Comparison of ENCODE assay signal across 19 mouse cellular contexts in genomic region chr6:33080186-33080585, GRCm38 (mm10). TPM values are rescaled to one million over a fixed set of nuclear protein-coding genes. Genes with fewer than 3 reads are reported as not detected.
A peak's percentile ranks its signal among the peaks of the same experiment; 100 is the strongest.
DNase-seq lines count a peak whose midpoint lies in the region; ATAC-seq and TF ChIP-seq lines count a peak whose summit lies in the region.
"Had no signal": no experiment of that assay in that cellular context is flagged by ENCODE, and none has a peak within 500 bp of the region (broad histone marks: within the 10 kb centered on the region; RNA-seq: fewer than 3 reads in every experiment).

No protein-coding gene starts in this region.

- H3K36me3 ChIP-seq in forebrain, postnatal 0 days (ENCODE audit: insufficient read depth), result no peaks in the 10 kb centered on the region
- no peaks in the 10 kb centered on the region for H3K36me3 ChIP-seq in forebrain, embryonic 11.5 days (ENCODE audit: control insufficient read depth, insufficient read depth, low read length)
- no peaks in the 10 kb centered on the region for H3K36me3 ChIP-seq in lung, embryonic 14.5 days (ENCODE audit: insufficient read depth)
- H3K36me3 ChIP-seq in lung, postnatal 0 days (ENCODE audit: insufficient read depth, low read length), result no peaks in the 10 kb centered on the region
- H3K36me3 ChIP-seq: forebrain, embryonic 15.5 days; hindbrain, embryonic 12.5 days; intestine, embryonic 15.5 days had no signal

- no peaks in the 10 kb centered on the region for H3K4me1 ChIP-seq in forebrain, postnatal 0 days (ENCODE audit: insufficient read depth)
- H3K4me1 ChIP-seq in forebrain, embryonic 11.5 days (replicated peaks; ENCODE audit: control insufficient read depth, insufficient read depth, low read length), result no peaks in the 10 kb centered on the region
- no peaks in the 10 kb centered on the region for H3K4me1 ChIP-seq in lung, embryonic 14.5 days (ENCODE audit: insufficient read depth)
- no peaks in the 10 kb centered on the region for H3K4me1 ChIP-seq in lung, postnatal 0 days (ENCODE audit: insufficient read depth, low read depth, low read length)
- H3K4me1 ChIP-seq: forebrain, embryonic 15.5 days; hindbrain, embryonic 12.5 days; intestine, embryonic 15.5 days had no signal

- H3K27ac ChIP-seq in forebrain, postnatal 0 days (ENCODE audit: low read depth, low read length), result no peak overlapping the region
- no peak overlapping the region for H3K27ac ChIP-seq in forebrain, embryonic 11.5 days (ENCODE audit: low read depth, low read length)
- H3K27ac ChIP-seq in lung, embryonic 14.5 days (ENCODE audit: low read depth), result no peak overlapping the region
- no peak overlapping the region for H3K27ac ChIP-seq in lung, postnatal 0 days (ENCODE audit: low read length)
- H3K27ac ChIP-seq: forebrain, embryonic 15.5 days; hindbrain, embryonic 12.5 days; intestine, embryonic 15.5 days had no signal

- no peak for TF ChIP-seq CTCF in forebrain, postnatal 0 days (IDR thresholded peaks at IDR 0.05; ENCODE audit: low read depth)
- no peak for TF ChIP-seq CTCF in lung, embryonic 14.5 days (IDR thresholded peaks at IDR 0.05; ENCODE audit: low read depth)
- TF ChIP-seq CTCF in lung, postnatal 0 days (IDR thresholded peaks at IDR 0.05), result no peak

- no peak overlapping the region for H3K4me2 ChIP-seq in forebrain, postnatal 0 days (ENCODE audit: low read depth)
- no peak overlapping the region for H3K4me2 ChIP-seq in forebrain, embryonic 11.5 days (ENCODE audit: low read depth, low read length, severe bottlenecking)
- H3K4me2 ChIP-seq in lung, embryonic 14.5 days, result no peak overlapping the region
- H3K4me2 ChIP-seq in lung, postnatal 0 days (replicated peaks; ENCODE audit: low read depth, low read length), result no peak overlapping the region
- H3K4me2 ChIP-seq: forebrain, embryonic 15.5 days; hindbrain, embryonic 12.5 days; intestine, embryonic 15.5 days had no signal

- H3K4me3 ChIP-seq in forebrain, postnatal 0 days (ENCODE audit: low read depth, low read length), result no peak overlapping the region
- no peak overlapping the region for H3K4me3 ChIP-seq in forebrain, embryonic 11.5 days (ENCODE audit: low read depth, low read length)
- H3K4me3 ChIP-seq in lung, embryonic 14.5 days (ENCODE audit: low read depth, low read length), result no peak overlapping the region
- no peak overlapping the region for H3K4me3 ChIP-seq in lung, postnatal 0 days (ENCODE audit: low read depth, low read length)
- H3K4me3 ChIP-seq: forebrain, embryonic 15.5 days; hindbrain, embryonic 12.5 days; intestine, embryonic 15.5 days had no signal

- no peak overlapping the region for H3K9ac ChIP-seq in forebrain, postnatal 0 days
- H3K9ac ChIP-seq in forebrain, embryonic 11.5 days (ENCODE audit: low read length), result no peak overlapping the region
- H3K9ac ChIP-seq in lung, embryonic 14.5 days, result no peak overlapping the region
- no peak overlapping the region for H3K9ac ChIP-seq in lung, postnatal 0 days (replicated peaks; ENCODE audit: low read depth)
- H3K9ac ChIP-seq: forebrain, embryonic 15.5 days; hindbrain, embryonic 12.5 days; intestine, embryonic 15.5 days had no signal

- no peak for TF ChIP-seq EP300 in lung, postnatal 0 days (IDR thresholded peaks at IDR 0.05)

- DNase-seq in cerebellum, postnatal 10 days, result peak; percentile 32
- DNase-seq in cerebellum, adult 9-10 months, result no peak
- DNase-seq in forebrain, postnatal 0 days, result peak; percentile 66
- DNase-seq in forebrain, embryonic 11.5 days (ENCODE audit: low spot score), result no peak
- DNase-seq in lung, embryonic 14.5 days, result peak; percentile 36
- no peak for DNase-seq in lung, postnatal 0 days (ENCODE audit: low spot score)
- peak; percentile 54 for DNase-seq in adipocyte (ENCODE audit: low spot score)
- DNase-seq in adrenal gland, adult 2 months, result no peak
- DNase-seq: adrenal gland, postnatal 10 days; cerebellum, adult 11-12 months; cerebellum, adult 9-11 months; gastrocnemius, postnatal 25 days; heart, postnatal 10 days; heart, postnatal 4 days; kidney, adult 18-20 months had no signal

- no peaks in the 10 kb centered on the region for H3K27me3 ChIP-seq in forebrain, postnatal 0 days (ENCODE audit: insufficient read depth, low read length)
- no peaks in the 10 kb centered on the region for H3K27me3 ChIP-seq in forebrain, embryonic 11.5 days (ENCODE audit: control insufficient read depth, insufficient read depth, low read length)
- H3K27me3 ChIP-seq in lung, embryonic 14.5 days (ENCODE audit: insufficient read depth, low read length), result no peaks in the 10 kb centered on the region
- H3K27me3 ChIP-seq in lung, postnatal 0 days (replicated peaks; ENCODE audit: insufficient read depth, low read length), result no peaks in the 10 kb centered on the region
- H3K27me3 ChIP-seq: CH12.LX; forebrain, embryonic 15.5 days; hindbrain, embryonic 12.5 days; intestine, embryonic 15.5 days had no signal

- no peaks in the 10 kb centered on the region for H3K9me3 ChIP-seq in forebrain, postnatal 0 days (ENCODE audit: low read length)
- H3K9me3 ChIP-seq in forebrain, embryonic 11.5 days (ENCODE audit: control insufficient read depth, low read length), result no peaks in the 10 kb centered on the region
- H3K9me3 ChIP-seq in lung, embryonic 14.5 days (ENCODE audit: low read depth, low read length), result no peaks in the 10 kb centered on the region
- H3K9me3 ChIP-seq in lung, postnatal 0 days (ENCODE audit: low read length), result no peaks in the 10 kb centered on the region
- H3K9me3 ChIP-seq: forebrain, embryonic 15.5 days; hindbrain, embryonic 12.5 days; intestine, embryonic 15.5 days had no signal

- 62% methylated on average over 1 of the region's 1 CpGs for WGBS in forebrain, postnatal 0 days
- 85% methylated on average over 1 of the region's 1 CpGs for WGBS in forebrain, embryonic 11.5 days
- WGBS in lung, embryonic 14.5 days, result 90% methylated on average over 1 of the region's 1 CpGs
- WGBS in lung, postnatal 0 days, result 70% methylated on average over 1 of the region's 1 CpGs

- peak; percentile 47; the same call in 1 of the 2 replicates for ATAC-seq in forebrain, postnatal 0 days
- ATAC-seq in forebrain, embryonic 11.5 days (replicated peaks; ENCODE audit: low FRiP score), result no peak
- no peak for ATAC-seq in lung, embryonic 14.5 days (ENCODE audit: insufficient read depth)
- ATAC-seq in lung, postnatal 0 days, result no peak
- ATAC-seq: forebrain, embryonic 15.5 days; intestine, embryonic 15.5 days had no signal

RNA-seq across cellular contexts. Expression of gene Chchd3, which starts 20.1 kb away (rescaled TPM):
- total RNA-seq in forebrain, postnatal 0 days (2014; rRNA removed), result 131 and 161 TPM in 2 replicates
- polyA plus RNA-seq in forebrain, postnatal 0 days (2015; fragmentation: Nextera tagmentation; extraction: Ambion mirVana), result 117 TPM in 2 replicates
- polyA plus RNA-seq in forebrain, embryonic 11.5 days (2014; fragmentation: Nextera tagmentation; extraction: Ambion mirVana), result 131 and 135 TPM in 2 replicates
- 103 and 111 TPM in 2 replicates for polyA plus RNA-seq in lung, embryonic 14.5 days (2014; fragmentation: Nextera tagmentation; extraction: Ambion mirVana)
- 59.2 and 64.0 TPM in 2 replicates for polyA plus RNA-seq in lung, postnatal 0 days (2015; fragmentation: Nextera tagmentation; extraction: Ambion mirVana)
- total RNA-seq in adrenal gland, adult 2 months (2021), result 100 to 1,000 TPM; 203 to 235 TPM
- polyA plus RNA-seq in adrenal gland, adult 2 months (2012; rRNA removed), result 139 and 158 TPM in 2 replicates

Comparison
In these comparisons a context has a peak if more than half of its experiments do, and no peak if none do; other contexts are left out.
1. DNase-seq: peak in cerebellum, postnatal 10 days (2 of 2), forebrain, postnatal 0 days (single experiment), lung, embryonic 14.5 days (single experiment) and adipocyte (single experiment); none in cerebellum, adult 9-10 months (single experiment), forebrain, embryonic 11.5 days (single experiment), lung, postnatal 0 days (single experiment) and adrenal gland, adult 2 months (single experiment).